Mouse (Mus musculus) left cerebral cortex, adult 2 months (tissue): ENCODE results near the gene Mob3a. TPM values are rescaled to one million over a fixed set of nuclear protein-coding genes. Genes with fewer than 3 reads are reported as not detected.

Source experiments
- DNase-seq, 2 experiments: peaks; one replicate each; pipeline ENCODE4 v3.0.0; 2021 to 2022; ENCODE audit warnings: low spot score in 2 of 2, mixed read lengths in 1 of 2; ENCODE audit errors: extremely low spot score in 1 of 2
- H3K27ac ChIP-seq: fragments of 200-600 bp; 2 replicates; pipeline ENCODE4 v1.8.1; 2022
- H3K4me3 ChIP-seq: fragments of 200-600 bp; 2 replicates; pipeline ENCODE4 v1.8.1; 2022
- CTCF ChIP-seq: fragments of 200-600 bp; IDR thresholded peaks from 2 replicates; pipeline ENCODE4 v1.8.1; 2022; ENCODE audit warnings: antibody characterized with exemption, mild to moderate bottlenecking, moderate library complexity
- intact Hi-C: fragments of 180-260 bp; cut with DNase I; formaldehyde crosslinking; loops from one replicate; pipeline ENCODE4 v1.15.1; 2025
- total RNA-seq, 2 experiments: library from RNA; stranded (reverse); gene quantifications; 2 replicates each; pipeline ENCODE4 v1.2.3; 2021

Mob3a gene
- total RNA-seq, 2 experiments from 2014 or later = 13.6 to 15.5 TPM

- H3K27ac ChIP-seq = no peak overlapping the region
- intact Hi-C loops = no loop called here
These were observed 4.4 kb downstream of the Mob3a start for GRCm38 (mm10) chr10:80697393-80697787.

GRCm38 (mm10) chr10:80696502-80697392, 5.0 kb downstream of the Mob3a start:
- intact Hi-C loops = no loop called here
- no peak overlapping the region for H3K4me3 ChIP-seq
- TF ChIP-seq CTCF = no peak
- DNase-seq = no peak
- H3K27ac ChIP-seq = peak overlapping the region; percentile 15; the same call in 1 of the 2 replicates

More at GRCm38 (mm10) chr10:80697393-80697787, 4.4 kb downstream of the Mob3a start:
- no peak for TF ChIP-seq CTCF
- no peak for DNase-seq
- no peak overlapping the region for H3K4me3 ChIP-seq

GRCm38 (mm10) chr10:80695801-80696501, 5.8 kb downstream of the Mob3a start:
- DNase-seq = no peak
- Histone ChIP-seq H3K4me3 (no peak overlapping the region), H3K27ac (0 out of 2 replicates have a peak overlapping the region, but pooled peaks have one; percentile 44)
- intact Hi-C loops = no loop called here
- TF ChIP-seq CTCF = no peak

GRCm38 (mm10) chr10:80695186-80695585, 6.6 kb downstream of the Mob3a start:
- H3K4me3 ChIP-seq = no peak overlapping the region
- H3K27ac ChIP-seq = peak overlapping the region; percentile 44; the same call in 1 of the 2 replicates
- intact Hi-C loops = no loop called here
- no peak for TF ChIP-seq CTCF
- DNase-seq = no peak

GRCm38 (mm10) chr10:80694159-80694938, 7.4 kb downstream of the Mob3a start:
- intact Hi-C loops = no loop called here
- H3K4me3 ChIP-seq = no peak overlapping the region
- TF ChIP-seq CTCF = no peak
- peak overlapping the region; percentile 4; the same call in 1 of the 2 replicates for H3K27ac ChIP-seq
- no peak for DNase-seq

- Histone ChIP-seq H3K27ac (no peak overlapping the region), H3K4me3 (no peak overlapping the region)
- intact Hi-C loops = no loop called here
- no peak for DNase-seq
- no peak for TF ChIP-seq CTCF
These were observed 8.3 kb downstream of the Mob3a start for GRCm38 (mm10) chr10:80693401-80694045.

- Histone ChIP-seq H3K27ac (no peak overlapping the region; the same call in 1 of the 2 replicates), H3K4me3 (no peak overlapping the region)
- no peak for TF ChIP-seq CTCF
- intact Hi-C loops = no loop called here
- DNase-seq = no peak
These were observed 9.3 kb downstream of the Mob3a start for GRCm38 (mm10) chr10:80692249-80693165.

GRCm38 (mm10) chr10:80687850-80688249, 13.9 kb downstream of the Mob3a start:
- DNase-seq = no peak
- Histone ChIP-seq H3K4me3 (no peak overlapping the region), H3K27ac (no peak overlapping the region)
- intact Hi-C loops = loop anchor here (1.0 to 10.0 kb wide), 3 partner anchors 29 to 243 kb away; no protein-coding TSS in a partner anchor
- peak; percentile 73 for TF ChIP-seq CTCF

GRCm38 (mm10) chr10:80686617-80687016, 15.2 kb downstream of the Mob3a start:
- no peak overlapping the region for H3K27ac ChIP-seq
- no peak overlapping the region for H3K4me3 ChIP-seq
- intact Hi-C loops = loop anchor here (2.0 to 10.0 kb wide), 2 partner anchors 76 to 242 kb away; no protein-coding TSS in a partner anchor
- no peak for TF ChIP-seq CTCF
- no peak for DNase-seq

GRCm38 (mm10) chr10:80684984-80685383, 16.8 kb downstream of the Mob3a start:
- no peak overlapping the region for H3K27ac ChIP-seq
- TF ChIP-seq CTCF = no peak
- no peak overlapping the region for H3K4me3 ChIP-seq
- no peak for DNase-seq
- intact Hi-C loops = loop anchor here (10.0 kb wide), 1 partner anchor 240 kb away; no protein-coding TSS in a partner anchor
